Mouse (Mus musculus): ENCODE data around the gene C1qa. TPM values are rescaled to one million over a fixed set of nuclear protein-coding genes. Genes with fewer than 3 reads are reported as not detected.

C1qa gene
- polyA plus RNA-seq, 1 experiment: 43.7 TPM

DNA sequence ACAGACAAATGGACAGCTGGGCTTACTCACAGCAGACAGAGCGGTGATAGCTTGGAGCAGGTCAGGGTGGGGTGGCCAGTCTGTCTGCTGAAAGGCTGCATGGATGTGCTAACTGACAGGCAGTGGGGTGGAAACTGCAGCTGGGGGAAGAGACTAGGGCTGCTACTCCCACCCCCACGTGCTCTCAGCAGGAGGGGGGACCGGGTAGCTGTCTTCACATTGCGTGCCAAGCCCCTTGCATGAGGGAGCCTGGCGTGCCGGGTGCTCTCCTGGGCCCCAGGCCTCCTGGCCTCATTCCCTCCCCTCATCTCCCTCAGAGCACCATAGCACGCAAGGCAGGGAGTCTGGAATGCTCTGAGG, 18.5 kb upstream of the C1qa start:
- Histone ChIP-seq H3K27me3 (replicated peaks; ENCODE audit: control insufficient read depth, insufficient read depth, low read length) (no peaks in the 10 kb centered on the region), H3K4me3 (ENCODE audit: insufficient read depth, low read depth, low read length) (no peak overlapping the region), H3K36me3 (ENCODE audit: control insufficient read depth, insufficient read depth, low read length) (no peaks in the 10 kb centered on the region), H3K4me1 (ENCODE audit: control insufficient read depth, insufficient read depth, low read length) (no peaks in the 10 kb centered on the region), H3K27ac (ENCODE audit: insufficient read depth, low read depth, low read length) (no peak overlapping the region)
- 18% methylated on average over 7 of the region's 7 CpGs for WGBS
- TF ChIP-seq POLR2A (IDR thresholded peaks at IDR 0.05; ENCODE audit: low read depth, low read length) (no peak), CTCF (conservative IDR thresholded peaks at IDR 0.05; ENCODE audit: insufficient read depth, insufficient read length, low read depth, low read length) (no peak)
- DNase-seq: no peak

DNA sequence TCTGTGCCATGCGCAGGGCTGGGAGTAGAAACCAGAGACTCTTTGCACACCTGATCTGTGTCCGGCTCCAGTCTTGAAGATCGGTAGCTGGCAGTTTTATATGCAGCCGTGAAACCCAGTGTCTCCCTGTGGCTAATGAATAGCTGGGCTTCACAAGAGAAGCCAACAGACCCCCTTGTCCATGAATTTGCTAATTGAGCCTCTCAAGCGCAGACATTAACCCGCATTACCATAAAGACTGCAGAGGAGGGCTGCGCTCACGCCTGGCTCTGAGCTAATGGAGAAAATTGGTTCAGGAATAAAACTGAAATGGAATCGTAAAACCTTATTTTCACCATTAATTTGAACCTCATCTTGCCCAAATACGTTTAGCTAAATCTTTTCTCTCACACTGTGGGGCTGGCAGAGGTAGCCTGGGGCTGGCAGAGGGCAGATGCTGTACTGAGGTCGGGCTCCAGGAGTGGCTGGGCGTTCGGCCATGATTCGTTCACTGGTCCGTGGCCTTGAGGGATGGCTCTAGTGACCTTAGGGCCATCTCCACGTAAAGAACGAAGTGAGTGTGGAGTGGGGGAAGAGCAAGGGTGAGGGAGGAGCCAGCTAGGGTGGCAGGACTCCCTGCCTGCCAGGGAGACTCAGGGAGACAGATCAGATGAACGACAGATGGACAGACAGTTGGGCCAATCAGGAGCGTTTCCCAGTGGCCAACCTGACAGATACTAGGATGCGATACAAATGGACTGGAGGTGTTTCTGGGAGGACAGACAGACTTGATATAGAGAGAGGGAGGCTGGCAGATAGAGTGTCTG, 18.0 kb upstream of the C1qa start:
- H3K4me1 ChIP-seq (ENCODE audit: control insufficient read depth, insufficient read depth, low read length): no peaks in the 10 kb centered on the region
- H3K4me3 ChIP-seq (ENCODE audit: insufficient read depth, low read depth, low read length): no peak overlapping the region
- H3K36me3 ChIP-seq (ENCODE audit: control insufficient read depth, insufficient read depth, low read length): no peaks in the 10 kb centered on the region
- no peaks in the 10 kb centered on the region for H3K27me3 ChIP-seq (replicated peaks; ENCODE audit: control insufficient read depth, insufficient read depth, low read length)
- TF ChIP-seq CTCF (conservative IDR thresholded peaks at IDR 0.05; ENCODE audit: insufficient read depth, insufficient read length, low read depth, low read length) (no peak), POLR2A (IDR thresholded peaks at IDR 0.05; ENCODE audit: low read depth, low read length) (no peak)
- 30% methylated on average over 20 of the region's 20 CpGs for WGBS
- H3K27ac ChIP-seq (ENCODE audit: insufficient read depth, low read depth, low read length): no peak overlapping the region
- no peak for DNase-seq

DNA sequence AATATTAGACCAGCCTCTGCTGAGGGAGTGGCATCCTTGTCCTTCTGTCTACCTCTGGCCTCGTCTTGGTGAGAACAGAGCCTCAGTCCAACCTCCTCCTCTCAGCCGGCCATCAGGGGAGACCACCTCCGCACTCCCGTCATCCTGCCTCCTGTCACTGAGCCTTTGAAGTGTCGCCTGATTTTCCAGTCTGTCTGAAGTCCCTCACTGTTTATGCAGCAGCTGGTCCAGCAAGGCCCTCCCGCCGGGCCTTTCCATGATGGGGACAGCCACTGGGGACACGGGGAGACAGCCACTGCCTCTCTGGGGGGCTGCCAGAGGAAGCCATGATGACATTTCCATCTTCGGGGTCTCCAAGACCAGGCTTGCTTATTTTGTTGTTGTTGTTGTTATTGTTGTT, 14.2 kb upstream of the C1qa start:
- H3K27me3 ChIP-seq (replicated peaks; ENCODE audit: control insufficient read depth, insufficient read depth, low read length): no peaks in the 10 kb centered on the region
- H3K36me3 ChIP-seq (ENCODE audit: control insufficient read depth, insufficient read depth, low read length): no peaks in the 10 kb centered on the region
- no peaks in the 10 kb centered on the region for H3K4me1 ChIP-seq (ENCODE audit: control insufficient read depth, insufficient read depth, low read length)
- no peak for TF ChIP-seq CTCF (conservative IDR thresholded peaks at IDR 0.05; ENCODE audit: insufficient read depth, insufficient read length, low read depth, low read length)
- no peak for TF ChIP-seq POLR2A (IDR thresholded peaks at IDR 0.05; ENCODE audit: low read depth, low read length)
- 15% methylated on average over 9 of the region's 9 CpGs for WGBS
- H3K27ac ChIP-seq (ENCODE audit: insufficient read depth, low read depth, low read length): no peak overlapping the region
- H3K4me3 ChIP-seq (ENCODE audit: insufficient read depth, low read depth, low read length): no peak overlapping the region
- DNase-seq: no peak

DNA sequence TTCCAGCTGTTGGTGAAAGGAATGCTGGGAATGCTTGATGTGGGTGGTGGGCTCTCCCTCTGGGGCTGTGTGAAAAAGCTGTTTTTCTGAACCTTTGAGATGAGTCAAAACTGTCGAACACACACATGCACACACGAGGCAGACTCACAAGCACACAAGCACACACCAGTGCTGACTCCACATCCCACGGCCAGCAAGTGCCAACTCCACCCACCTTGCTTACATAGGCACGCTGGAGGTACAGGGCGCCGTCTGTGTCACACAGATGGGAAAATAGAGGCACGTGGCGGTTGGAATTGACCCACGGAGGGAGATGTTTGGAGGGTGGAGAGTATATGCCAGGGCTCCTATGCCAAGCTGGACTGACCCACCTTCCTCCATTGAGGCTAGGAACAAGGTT, 13.2 kb upstream of the C1qa start:
- no peaks in the 10 kb centered on the region for H3K36me3 ChIP-seq (ENCODE audit: control insufficient read depth, insufficient read depth, low read length)
- no peaks in the 10 kb centered on the region for H3K27me3 ChIP-seq (replicated peaks; ENCODE audit: control insufficient read depth, insufficient read depth, low read length)
- H3K4me1 ChIP-seq (ENCODE audit: control insufficient read depth, insufficient read depth, low read length): no peaks in the 10 kb centered on the region
- no peak for TF ChIP-seq POLR2A (IDR thresholded peaks at IDR 0.05; ENCODE audit: low read depth, low read length)
- TF ChIP-seq CTCF (conservative IDR thresholded peaks at IDR 0.05; ENCODE audit: insufficient read depth, insufficient read length, low read depth, low read length): no peak
- DNase-seq: no peak
- WGBS: 41% methylated on average over 9 of the region's 9 CpGs
- no peak overlapping the region for H3K27ac ChIP-seq (ENCODE audit: insufficient read depth, low read depth, low read length)
- no peak overlapping the region for H3K4me3 ChIP-seq (ENCODE audit: insufficient read depth, low read depth, low read length)

DNA sequence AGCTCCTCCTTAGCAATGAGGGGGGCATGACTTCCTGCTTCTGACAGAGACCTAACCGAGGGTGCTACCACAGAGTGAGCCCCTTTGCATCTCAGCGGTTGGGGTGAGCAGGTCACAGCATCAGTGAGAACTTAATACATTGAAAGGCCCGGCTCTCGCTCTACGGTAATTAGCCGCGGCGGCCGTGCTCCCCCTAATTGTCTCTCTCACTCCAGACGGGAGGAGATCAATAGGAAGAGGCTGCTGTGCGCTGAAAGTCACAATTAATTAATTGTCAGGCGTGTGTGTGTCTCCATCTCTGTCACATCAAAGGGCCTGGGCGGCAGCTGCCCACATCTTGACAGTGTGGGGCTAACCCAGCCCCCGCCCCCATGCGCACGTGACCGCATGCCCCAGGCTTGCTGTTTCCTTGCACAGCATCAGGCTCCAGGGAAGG, 12.6 kb upstream of the C1qa start:
- Histone ChIP-seq H3K4me3 (ENCODE audit: insufficient read depth, low read depth, low read length) (no peak overlapping the region), H3K4me1 (ENCODE audit: control insufficient read depth, insufficient read depth, low read length) (no peaks in the 10 kb centered on the region), H3K36me3 (ENCODE audit: control insufficient read depth, insufficient read depth, low read length) (no peaks in the 10 kb centered on the region), H3K27me3 (replicated peaks; ENCODE audit: control insufficient read depth, insufficient read depth, low read length) (no peaks in the 10 kb centered on the region), H3K27ac (ENCODE audit: insufficient read depth, low read depth, low read length) (no peak overlapping the region)
- no peak for TF ChIP-seq POLR2A (IDR thresholded peaks at IDR 0.05; ENCODE audit: low read depth, low read length)
- TF ChIP-seq CTCF (conservative IDR thresholded peaks at IDR 0.05; ENCODE audit: insufficient read depth, insufficient read length, low read depth, low read length): no peak
- no peak for DNase-seq
- WGBS: 3% methylated on average over 17 of the region's 17 CpGs

DNA sequence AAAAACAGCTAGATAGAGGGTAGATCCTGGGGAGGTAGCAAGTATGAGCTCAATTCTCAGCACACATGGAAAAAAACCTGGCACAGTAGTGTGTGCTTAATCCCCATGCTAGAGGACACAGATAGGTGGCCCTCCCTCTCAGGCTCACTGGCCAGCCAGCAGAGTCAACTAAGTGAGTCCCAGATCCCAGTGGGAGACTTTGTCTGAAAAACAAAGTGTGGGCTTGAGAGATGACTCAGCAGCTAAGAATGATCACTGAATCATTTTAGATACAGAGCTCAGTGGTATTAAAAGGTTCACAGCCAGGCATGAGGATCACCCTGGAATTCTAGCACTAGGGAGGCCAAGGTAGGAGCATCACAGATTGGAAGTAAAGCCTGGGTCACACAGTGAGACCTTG, 9.2 kb upstream of the C1qa start:
- H3K4me3 ChIP-seq (ENCODE audit: insufficient read depth, low read depth, low read length): no peak overlapping the region
- H3K27ac ChIP-seq (ENCODE audit: insufficient read depth, low read depth, low read length): no peak overlapping the region
- no peaks in the 10 kb centered on the region for H3K4me1 ChIP-seq (ENCODE audit: control insufficient read depth, insufficient read depth, low read length)
- H3K36me3 ChIP-seq (ENCODE audit: control insufficient read depth, insufficient read depth, low read length): no peaks in the 10 kb centered on the region
- TF ChIP-seq CTCF (conservative IDR thresholded peaks at IDR 0.05; ENCODE audit: insufficient read depth, insufficient read length, low read depth, low read length) (no peak), POLR2A (IDR thresholded peaks at IDR 0.05; ENCODE audit: low read depth, low read length) (no peak)
- DNase-seq: no peak
- H3K27me3 ChIP-seq (replicated peaks; ENCODE audit: control insufficient read depth, insufficient read depth, low read length): no peaks in the 10 kb centered on the region

DNA sequence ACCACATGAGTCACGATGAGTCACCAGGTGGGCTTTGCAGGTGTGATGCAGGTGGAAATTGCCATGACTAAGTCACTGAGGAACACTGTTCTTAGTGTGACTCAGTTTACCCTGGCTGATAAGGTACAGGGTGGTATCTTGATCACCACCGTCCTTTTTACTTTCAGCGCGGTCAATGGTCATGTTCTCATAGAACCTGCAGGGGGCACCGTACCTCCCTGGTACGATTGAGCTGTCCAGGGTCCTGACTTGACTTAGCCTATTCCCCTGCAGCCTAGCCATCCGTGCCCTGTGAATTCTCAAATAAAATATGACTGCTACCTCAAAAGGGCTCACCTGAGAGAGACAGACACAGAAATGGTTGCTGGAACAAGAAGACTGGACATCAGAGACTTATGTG, 8.4 kb upstream of the C1qa start:
- no peak overlapping the region for H3K4me3 ChIP-seq (ENCODE audit: insufficient read depth, low read depth, low read length)
- TF ChIP-seq CTCF (conservative IDR thresholded peaks at IDR 0.05; ENCODE audit: insufficient read depth, insufficient read length, low read depth, low read length) (peak; percentile 83), POLR2A (IDR thresholded peaks at IDR 0.05; ENCODE audit: low read depth, low read length) (no peak)
- DNase-seq: peak; percentile 43

More for the DNA sequence above, 8.4 kb upstream of the C1qa start:
- H3K27me3 ChIP-seq (replicated peaks; ENCODE audit: control insufficient read depth, insufficient read depth, low read length): no peaks in the 10 kb centered on the region
- no peaks in the 10 kb centered on the region for H3K4me1 ChIP-seq (ENCODE audit: control insufficient read depth, insufficient read depth, low read length)
- no peak overlapping the region for H3K27ac ChIP-seq (ENCODE audit: insufficient read depth, low read depth, low read length)
- 10% methylated on average over 7 of the region's 7 CpGs for WGBS
- no peaks in the 10 kb centered on the region for H3K36me3 ChIP-seq (ENCODE audit: control insufficient read depth, insufficient read depth, low read length)

Data from kidney, adult 2 months (tissue).